Mouse (Mus musculus) olfactory bulb, adult 2 months (tissue): ENCODE measurements around the gene Atp2a1.
A peak's percentile ranks its signal among the peaks of the same experiment; 100 is the strongest.

Experiments used
- CTCF ChIP-seq: fragments of 200-500 bp; IDR thresholded peaks from 2 replicates; pipeline ENCODE4 v1.5.1; 2012; ENCODE audit warnings: low read depth, mild to moderate bottlenecking, low read length, moderate library complexity; ENCODE audit not compliant: insufficient read depth
- POLR2A ChIP-seq: fragments of 200-500 bp; IDR thresholded peaks from 2 replicates; pipeline ENCODE4 v1.6.1; 2012; ENCODE audit warnings: mild to moderate bottlenecking, low read depth, low read length, moderate library complexity; ENCODE audit not compliant: insufficient read depth

GRCm38 (mm10) chr7:126467271-126467670 lies 4.4 kb upstream of the Atp2a1 start:
- TF ChIP-seq POLR2A = no peak
- peak; percentile 20; the same call in 1 of the 2 replicates for TF ChIP-seq CTCF
